Mouse (Mus musculus) liver, postnatal 0 days (tissue): ENCODE results near the gene a.

Experiments
- CTCF ChIP-seq: sonication (generic); IDR thresholded peaks from 2 replicates; pipeline ENCODE4 v1.5.1; 2016; ENCODE audit warnings: antibody characterized with exemption, low read depth
- EP300 ChIP-seq: IDR thresholded peaks from 2 replicates; pipeline ENCODE4 v1.6.1; 2016; ENCODE audit warnings: antibody characterized with exemption, low read depth, mild to moderate bottlenecking

DNA sequence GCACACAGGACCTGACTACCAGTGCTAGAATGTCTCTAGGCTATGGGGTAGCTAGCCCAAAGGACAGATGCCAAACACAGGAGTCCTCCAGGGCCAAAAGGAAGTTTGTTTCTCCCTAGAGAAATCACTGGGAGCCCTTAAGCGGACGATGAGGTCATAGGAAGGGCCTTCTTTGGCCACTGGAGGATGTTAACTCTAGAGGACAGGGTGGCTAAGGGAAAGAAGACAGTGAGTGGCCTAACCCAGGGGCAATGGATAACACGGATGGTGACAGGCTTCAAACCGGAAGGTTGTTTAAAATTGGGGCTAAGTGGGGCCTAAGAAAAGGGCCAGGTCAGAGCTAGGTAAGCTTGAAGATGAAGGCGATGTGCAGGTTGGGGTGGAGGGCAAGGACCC, 258.9 kb downstream of the a start:
- no peak for TF ChIP-seq CTCF
- no peak for TF ChIP-seq EP300
